Comparison of ENCODE assay signal across 10 mouse cellular contexts in genomic region chr10:74929578-74929977, GRCm38 (mm10). TPM values are rescaled to one million over a fixed set of nuclear protein-coding genes. Genes with fewer than 3 reads are reported as not detected.
DNase-seq lines count a peak whose midpoint lies in the region; ATAC-seq and TF ChIP-seq lines count a peak whose summit lies in the region.
"Had no signal": no experiment of that assay in that cellular context is flagged by ENCODE, and none has a peak within 500 bp of the region (broad histone marks: within the 10 kb centered on the region; RNA-seq: fewer than 3 reads in every experiment).

No protein-coding gene starts in this region.

- peak; percentile 39; the same call in 1 of the 2 replicates for TF ChIP-seq CTCF in thymus, adult 2 months (IDR thresholded peaks at IDR 0.05; ENCODE audit: borderline replicate concordance, control insufficient read depth, extremely low read depth, insufficient read depth, low read length, poor library complexity)
- peak; percentile 71 for TF ChIP-seq CTCF in intestine, postnatal 0 days (IDR thresholded peaks at IDR 0.05; ENCODE audit: low read depth)

- DNase-seq in kidney, adult 9 months, result no peak
- DNase-seq in thymus, adult 2 months, result peak; percentile 29
- no peak for DNase-seq in thymus, adult 18-20 months
- DNase-seq in thymus, postnatal 4 days, result peak; percentile 66
- DNase-seq in left cerebral cortex, postnatal 10 days (ENCODE audit: extremely low spot score in 1 of 2, low spot score in 2 of 2), result no peak
- DNase-seq in gastrocnemius, postnatal 25 days, result no peak
- DNase-seq: cerebellum, adult 11-12 months had no signal

- no peak overlapping the region for H3K4me2 ChIP-seq in kidney, embryonic 14.5 days (replicated peaks; ENCODE audit: low read depth, low read length)
- H3K4me2 ChIP-seq in intestine, postnatal 0 days (replicated peaks; ENCODE audit: low read depth), result no peak overlapping the region
- H3K4me2 ChIP-seq: hindbrain, embryonic 13.5 days had no signal

- H3K36me3 ChIP-seq in kidney, embryonic 14.5 days (ENCODE audit: control insufficient read depth, insufficient read depth, low read length), result no peaks in the 10 kb centered on the region
- H3K36me3 ChIP-seq in thymus, adult 2 months (ENCODE audit: control insufficient read depth, insufficient read depth, low read length), result no peaks in the 10 kb centered on the region
- H3K36me3 ChIP-seq in intestine, postnatal 0 days (ENCODE audit: control insufficient read depth, insufficient read depth), result no peaks in the 10 kb centered on the region
- H3K36me3 ChIP-seq: hindbrain, embryonic 13.5 days had no signal

- H3K4me3 ChIP-seq in kidney, embryonic 14.5 days (ENCODE audit: low read length), result no peak overlapping the region
- H3K4me3 ChIP-seq in thymus, adult 2 months (ENCODE audit: control insufficient read depth, insufficient read depth, low read length), result no peak overlapping the region
- H3K4me3 ChIP-seq in intestine, postnatal 0 days (ENCODE audit: low read depth, low read length), result no peak overlapping the region
- H3K4me3 ChIP-seq: hindbrain, embryonic 13.5 days had no signal

- intact Hi-C loops in left cerebral cortex, postnatal 10 days (cut with DNase I), result no loop called here

- H3K27me3 ChIP-seq in kidney, embryonic 14.5 days (ENCODE audit: control insufficient read depth, insufficient read depth, low read length), result no peaks in the 10 kb centered on the region
- H3K27me3 ChIP-seq in thymus, adult 2 months (ENCODE audit: control insufficient read depth, insufficient read depth, low read length), result no peaks in the 10 kb centered on the region
- no peaks in the 10 kb centered on the region for H3K27me3 ChIP-seq in intestine, postnatal 0 days (replicated peaks; ENCODE audit: control insufficient read depth, insufficient read depth, low read length)

- H3K27ac ChIP-seq in kidney, embryonic 14.5 days (ENCODE audit: low read depth, low read length), result no peak overlapping the region
- no peak overlapping the region for H3K27ac ChIP-seq in thymus, adult 2 months (ENCODE audit: control insufficient read depth, insufficient read depth, low read length)
- no peak overlapping the region for H3K27ac ChIP-seq in intestine, postnatal 0 days (ENCODE audit: low read depth, low read length)
- H3K27ac ChIP-seq: hindbrain, embryonic 13.5 days had no signal

- peak; percentile 7; the same call in 1 of the 2 replicates for ATAC-seq in kidney, embryonic 14.5 days (ENCODE audit: low FRiP score, low TSS enrichment)
- peak; percentile 49 for ATAC-seq in intestine, postnatal 0 days

- no peak overlapping the region for H3K9ac ChIP-seq in kidney, embryonic 14.5 days (ENCODE audit: low read depth, low read length)
- H3K9ac ChIP-seq in intestine, postnatal 0 days (ENCODE audit: low read depth, low read length), result no peak overlapping the region
- H3K9ac ChIP-seq: hindbrain, embryonic 13.5 days had no signal

- no peak for TF ChIP-seq POLR2A in thymus, adult 2 months (IDR thresholded peaks at IDR 0.05; ENCODE audit: control insufficient read depth, extremely low read depth, insufficient read depth, low read length, poor library complexity)

- no peaks in the 10 kb centered on the region for H3K9me3 ChIP-seq in kidney, embryonic 14.5 days (ENCODE audit: control insufficient read depth, low read length)
- H3K9me3 ChIP-seq in intestine, postnatal 0 days (ENCODE audit: control insufficient read depth), result no peaks in the 10 kb centered on the region
- H3K9me3 ChIP-seq: hindbrain, embryonic 13.5 days had no signal

- no peaks in the 10 kb centered on the region for H3K4me1 ChIP-seq in kidney, embryonic 14.5 days (ENCODE audit: control insufficient read depth, insufficient read depth, low read length)
- no peaks in the 10 kb centered on the region for H3K4me1 ChIP-seq in thymus, adult 2 months (replicated peaks; ENCODE audit: control insufficient read depth, insufficient read depth, low read length)
- H3K4me1 ChIP-seq in intestine, postnatal 0 days (replicated peaks; ENCODE audit: control insufficient read depth, insufficient read depth, low read length), result no peaks in the 10 kb centered on the region

- 77% methylated on average over 6 of the region's 6 CpGs for WGBS in kidney, embryonic 14.5 days
- WGBS in thymus, adult 2 months, result 75% methylated on average over 6 of the region's 6 CpGs
- WGBS in intestine, postnatal 0 days, result 73% methylated on average over 6 of the region's 6 CpGs

RNA-seq across cellular contexts. Expression of gene Gnaz, which starts 37.4 kb away (rescaled TPM):
- 5.9 and 6.0 TPM in 2 replicates for polyA plus RNA-seq in kidney, embryonic 14.5 days (2014; fragmentation: Nextera tagmentation; extraction: Ambion mirVana)
- 0.42 and 0.58 TPM in 2 replicates for polyA plus RNA-seq in thymus, adult 2 months (2012; rRNA removed)
- polyA plus RNA-seq in intestine, postnatal 0 days (2015; fragmentation: Nextera tagmentation; extraction: Ambion mirVana), result 1.7 and 2.4 TPM in 2 replicates
- total RNA-seq in left cerebral cortex, postnatal 10 days (2021), result 100 to 1,000 TPM; 164 TPM
- under 1 TPM; 0.24 to 0.26 TPM for total RNA-seq in gastrocnemius, postnatal 25 days (2021)

Comparison
In these comparisons a context has a peak if more than half of its experiments do, and no peak if none do; other contexts are left out.
1. DNase-seq: peak in thymus, adult 2 months (single experiment) and thymus, postnatal 4 days (single experiment); none in kidney, adult 9 months (single experiment), thymus, adult 18-20 months (0 of 2), left cerebral cortex, postnatal 10 days (0 of 2) and gastrocnemius, postnatal 25 days (single experiment).